Mouse (Mus musculus) macrophage (primary cell): ENCODE results near the gene Pou2f1. TPM values are rescaled to one million over a fixed set of nuclear protein-coding genes. Genes with fewer than 3 reads are reported as not detected.

Source experiments
- polyA plus RNA-seq: library from polyadenylated mRNA; stranded (reverse); fragments of 250-400 nt; gene quantifications from 3 replicates; pipeline ENCODE4 v1.2.4, GENCODE M21; 2018; ENCODE audit warnings: inconsistent platforms

Gene Pou2f1
- polyA plus RNA-seq, 1 experiment from 2014 or later, result 6.4 TPM

Other genes with a start within 250 kb of the Pou2f1 start
- gene Creg1, start 238.9 kb downstream of the Pou2f1 start, polyA plus RNA-seq, result 629 to 1,120 TPM (median 845 TPM) in 3 replicates
- 0.13 TPM in 1 of 3 replicates, not detected in the others for gene Cd247, start 214.0 kb downstream of the Pou2f1 start, polyA plus RNA-seq
- gene Dusp27, start 125.2 kb upstream of the Pou2f1 start, polyA plus RNA-seq, result 0.03 to 0.05 TPM in 2 of 3 replicates, not detected in the other
- not detected in 3 replicates for gene Gpa33, start 127.6 kb upstream of the Pou2f1 start, polyA plus RNA-seq
- not detected in 3 replicates for gene Mael, start 236.1 kb upstream of the Pou2f1 start, polyA plus RNA-seq